Mouse (Mus musculus) kidney, embryonic 16.5 days (tissue): ENCODE data around the gene Zfp566. TPM values are rescaled to one million over a fixed set of nuclear protein-coding genes. Genes with fewer than 3 reads are reported as not detected.

Experiments
- ATAC-seq: fragments of 200-750 bp; cut with Nextera tagmentation; 2 replicates; pipeline ENCODE4 v1.8.0; 2017; ENCODE audit warnings: moderate TSS enrichment; ENCODE audit not compliant: low FRiP score, low TSS enrichment
- H3K27ac ChIP-seq: fragments of 300-500 bp; sonication (generic); 2 replicates; pipeline ENCODE4 v1.5.1; 2014; ENCODE audit warnings: low read length
- H3K27me3 ChIP-seq: fragments of 300-500 bp; sonication (generic); 2 replicates; pipeline ENCODE4 v1.6.1; 2014; ENCODE audit warnings: low read length, control low read depth, mixed read lengths; ENCODE audit not compliant: insufficient read depth
- H3K36me3 ChIP-seq: fragments of 300-500 bp; sonication (generic); 2 replicates; pipeline ENCODE4 v1.6.1; 2014; ENCODE audit warnings: low read length, control low read depth, mixed read lengths; ENCODE audit not compliant: insufficient read depth
- H3K4me1 ChIP-seq: fragments of 300-500 bp; sonication (generic); 2 replicates; pipeline ENCODE4 v1.6.1; 2014; ENCODE audit warnings: low read length, control low read depth, mixed read lengths; ENCODE audit not compliant: insufficient read depth
- H3K4me2 ChIP-seq: fragments of 300-500 bp; sonication (generic); replicated peaks from 2 replicates; pipeline ENCODE4 v1.6.1; 2014; ENCODE audit warnings: low read depth, low read length
- H3K4me3 ChIP-seq: fragments of 300-500 bp; sonication (generic); 2 replicates; pipeline ENCODE4 v1.5.1; 2014; ENCODE audit warnings: mild to moderate bottlenecking, low read length
- H3K9ac ChIP-seq: fragments of 300-500 bp; sonication (generic); replicated peaks from 2 replicates; pipeline ENCODE4 v1.6.1; 2014; ENCODE audit warnings: low read length
- H3K9me3 ChIP-seq: fragments of 300-500 bp; sonication (generic); 2 replicates; pipeline ENCODE4 v1.6.1; 2016; ENCODE audit warnings: low read length, control low read depth
- WGBS: fragments of 180-500 bp; shearing (Covaris S2); extraction: QIAGEN DNeasy Blood & Tissue Kit; methylation state at CpG from one replicate; pipeline ENCODE4 v1.1.7; 2014; 5-methylcytosine and 5-hydroxymethylcytosine counted together
- polyA plus RNA-seq: library from polyadenylated mRNA; unstranded; fragments of >200 nt; fragmentation: Nextera tagmentation; extraction: Ambion mirVana; gene quantifications from 2 replicates; pipeline ENCODE4 v1.2.1, GENCODE M21; 2015

Zfp566 gene
- polyA plus RNA-seq, 1 experiment from 2014 or later = 13.6 TPM

DNA sequence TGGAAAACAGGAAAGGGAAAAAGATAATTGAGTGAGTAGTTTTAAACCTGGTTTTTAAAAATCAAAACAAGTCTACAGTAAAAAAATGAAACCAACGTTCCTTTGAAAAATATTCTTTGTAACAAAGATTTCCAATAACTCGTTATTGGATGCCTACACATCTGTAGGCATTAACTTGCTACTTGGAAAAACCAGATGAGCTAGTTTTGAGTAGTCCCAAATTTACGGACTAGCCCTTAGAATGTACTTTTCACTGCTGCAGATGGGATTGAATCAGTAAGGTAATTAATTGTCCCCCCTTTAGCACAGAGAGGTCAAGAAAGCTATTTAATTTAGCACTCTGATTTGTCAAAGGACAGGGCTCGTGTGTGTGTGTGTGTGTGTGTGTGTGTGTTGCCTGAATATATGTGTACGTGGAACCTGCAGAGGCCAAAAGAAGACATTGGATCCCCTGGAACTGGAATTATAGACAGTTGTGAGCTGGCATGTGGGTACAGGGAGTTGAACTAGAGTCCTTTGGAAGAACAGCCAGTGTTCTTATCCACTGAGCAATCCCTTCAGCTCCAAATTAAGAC, 5.3 kb upstream of the Zfp566 start:
- Histone ChIP-seq H3K9me3 (no peaks in the 10 kb centered on the region; the same call in 1 of the 2 replicates), H3K4me3 (peak overlapping the region; percentile 61), H3K9ac (peak overlapping the region; percentile 81), H3K36me3 (peaks cover 32% of the 10 kb centered on the region), H3K4me1 (peaks cover 13% of the 10 kb centered on the region), H3K27me3 (no peaks in the 10 kb centered on the region), H3K4me2 (peak overlapping the region; percentile 83), H3K27ac (no peak overlapping the region)
- 4% methylated on average over 5 of the region's 5 CpGs for whole genome bisulfite sequencing
- ATAC-seq = no peak

GRCm38 (mm10) chr7:30094646-30095429, 4.5 kb upstream of the Zfp566 start, which contains the start of gene Zfp260:
Zfp260 (plus strand) TSS chr7:30094777.
- peak; percentile 81 for ATAC-seq
- WGBS = under 1% methylated on average over 26 of the region's 26 CpGs
- H3K9ac ChIP-seq = peak within 1 kb of the TSS; percentile 81

GRCm38 (mm10) chr7:30093918-30094415, 3.6 kb upstream of the Zfp566 start:
- peak overlapping the region; percentile 97; the same call in 1 of the 2 replicates for H3K27ac ChIP-seq
- peak overlapping the region; percentile 61 for H3K4me3 ChIP-seq
- H3K4me2 ChIP-seq = peak overlapping the region; percentile 56
- H3K9ac ChIP-seq = peak overlapping the region; percentile 81
- peaks cover 16% of the 10 kb centered on the region for H3K36me3 ChIP-seq
- no peaks in the 10 kb centered on the region for H3K9me3 ChIP-seq
- WGBS = 77% methylated on average over 6 of the region's 6 CpGs
- H3K4me1 ChIP-seq = peaks cover 18% of the 10 kb centered on the region
- H3K27me3 ChIP-seq = no peaks in the 10 kb centered on the region
- no peak for ATAC-seq

More at GRCm38 (mm10) chr7:30094646-30095429, 4.5 kb upstream of the Zfp566 start, which contains the start of gene Zfp260:
- peaks cover 24% of the 10 kb centered on the region for H3K36me3 ChIP-seq
- peak within 1 kb of the TSS; percentile 61 for H3K4me3 ChIP-seq
- no peaks in the 10 kb centered on the region for H3K27me3 ChIP-seq
- no peaks in the 10 kb centered on the region; the same call in 1 of the 2 replicates for H3K9me3 ChIP-seq
- peak within 1 kb of the TSS; percentile 97 for H3K27ac ChIP-seq
- peaks cover 13% of the 10 kb centered on the region for H3K4me1 ChIP-seq
- peak within 1 kb of the TSS; percentile 83 for H3K4me2 ChIP-seq

DNA sequence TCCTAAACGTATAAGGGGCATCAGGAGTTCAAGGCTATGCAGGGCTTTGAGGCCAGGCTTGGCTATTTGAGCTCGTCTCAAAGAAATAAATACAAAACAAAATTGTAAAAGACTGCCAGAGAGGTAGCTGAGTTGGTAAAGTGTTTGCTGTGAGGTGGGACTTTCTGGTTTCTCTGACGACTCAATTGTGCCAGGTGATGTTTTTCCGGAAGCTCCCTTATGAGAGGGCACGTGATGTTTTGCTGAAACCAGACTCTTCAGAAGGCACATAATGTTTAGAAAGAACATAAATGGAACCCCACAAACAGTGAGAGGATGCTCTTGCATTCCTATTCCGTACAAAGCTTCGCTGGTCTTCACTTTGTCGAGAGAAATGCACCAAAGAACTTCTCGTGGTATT, 2.3 kb upstream of the Zfp566 start:
- no peak overlapping the region for H3K4me2 ChIP-seq
- 82% methylated on average over 9 of the region's 9 CpGs for WGBS
- H3K4me3 ChIP-seq = no peak overlapping the region
- ATAC-seq = no peak
- H3K9ac ChIP-seq = no peak overlapping the region
- H3K27me3 ChIP-seq = no peaks in the 10 kb centered on the region
- no peaks in the 10 kb centered on the region for H3K9me3 ChIP-seq
- H3K4me1 ChIP-seq = peaks cover 31% of the 10 kb centered on the region
- H3K36me3 ChIP-seq = peaks cover 6% of the 10 kb centered on the region; the same call in 1 of the 2 replicates
- no peak overlapping the region for H3K27ac ChIP-seq

GRCm38 (mm10) chr7:30090970-30091585, 751 bp upstream of the Zfp566 start:
- Histone ChIP-seq H3K4me3 (peak overlapping the region; percentile 80), H3K36me3 (peaks cover 3% of the 10 kb centered on the region; the same call in 1 of the 2 replicates), H3K27me3 (no peaks in the 10 kb centered on the region), H3K27ac (peak overlapping the region; percentile 57; the same call in 1 of the 2 replicates), H3K4me1 (peaks cover 28% of the 10 kb centered on the region), H3K9ac (peak overlapping the region; percentile 39; the same call in 1 of the 2 replicates), H3K9me3 (no peaks in the 10 kb centered on the region), H3K4me2 (peak overlapping the region; percentile 85)
- no peak for ATAC-seq
- WGBS = 5% methylated on average over 9 of the region's 9 CpGs

DNA sequence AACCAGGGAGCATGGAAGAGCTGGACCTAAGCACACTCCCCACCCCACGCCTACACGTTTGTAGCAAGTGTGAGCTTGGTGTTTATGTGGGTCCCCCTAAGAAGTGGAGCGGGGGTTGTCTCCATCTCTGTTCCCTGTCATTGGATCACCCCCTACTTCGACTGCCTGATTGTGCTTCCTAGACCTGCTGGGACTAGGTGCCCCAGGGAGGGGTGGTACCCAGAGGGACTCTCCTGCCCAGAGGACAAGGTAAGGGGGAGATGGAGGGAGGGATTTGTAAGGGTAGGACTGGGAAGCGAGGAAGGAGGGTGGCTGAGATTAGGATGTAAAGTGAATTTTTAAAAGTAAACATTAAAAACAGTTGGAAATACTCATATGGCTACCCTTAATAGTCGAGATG, 922 bp downstream of the Zfp566 start:
- peak overlapping the region; percentile 82 for H3K9ac ChIP-seq
- H3K4me1 ChIP-seq = peaks cover 24% of the 10 kb centered on the region
- no peaks in the 10 kb centered on the region for H3K27me3 ChIP-seq
- H3K9me3 ChIP-seq = no peaks in the 10 kb centered on the region
- H3K27ac ChIP-seq = no peak overlapping the region
- H3K36me3 ChIP-seq = peaks cover 15% of the 10 kb centered on the region
- no peak for ATAC-seq
- H3K4me3 ChIP-seq = peak overlapping the region; percentile 80
- peak overlapping the region; percentile 85 for H3K4me2 ChIP-seq
- WGBS = 11% methylated on average over 6 of the region's 6 CpGs

DNA sequence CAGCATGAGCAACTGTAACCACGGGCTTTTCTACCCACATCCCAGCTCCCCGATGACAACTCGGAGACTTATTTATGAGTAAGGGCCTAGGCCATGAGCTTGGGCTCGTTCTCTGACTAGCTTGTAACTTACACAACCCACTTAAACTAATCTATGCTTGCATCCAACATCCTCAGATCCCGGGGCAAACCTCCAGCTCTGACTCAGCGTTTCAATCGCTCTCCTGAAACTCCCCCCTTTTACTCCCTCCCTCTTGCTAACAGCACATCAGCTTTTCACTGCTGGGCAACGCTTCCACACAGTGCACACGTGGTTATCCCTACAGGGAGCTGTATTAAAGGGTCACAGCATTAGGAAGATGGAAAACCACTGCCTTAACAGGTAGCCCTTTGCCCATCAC, 3.8 kb downstream of the Zfp566 start:
- ATAC-seq = no peak
- H3K9me3 ChIP-seq = no peaks in the 10 kb centered on the region
- no peak overlapping the region for H3K4me2 ChIP-seq
- H3K27ac ChIP-seq = no peak overlapping the region
- 80% methylated on average over 9 of the region's 9 CpGs for WGBS
- no peaks in the 10 kb centered on the region for H3K27me3 ChIP-seq
- H3K4me1 ChIP-seq = peaks cover 19% of the 10 kb centered on the region
- H3K4me3 ChIP-seq = no peak overlapping the region
- peaks cover 15% of the 10 kb centered on the region for H3K36me3 ChIP-seq
- no peak overlapping the region for H3K9ac ChIP-seq

- peak within 1 kb of the TSS; percentile 92 for H3K4me2 ChIP-seq
- peak; percentile 91 for ATAC-seq
- H3K27ac ChIP-seq = 0 out of 2 replicates have a peak within 1 kb of the TSS, but pooled peaks have one; percentile 25
- WGBS = under 1% methylated on average over 50 of the region's 50 CpGs
- H3K4me1 ChIP-seq = peaks cover 5% of the 10 kb centered on the region; the same call in 1 of the 2 replicates
- H3K9me3 ChIP-seq = no peaks in the 10 kb centered on the region
- H3K4me3 ChIP-seq = peak within 1 kb of the TSS; percentile 82
- no peaks in the 10 kb centered on the region for H3K27me3 ChIP-seq
- H3K9ac ChIP-seq = peak within 1 kb of the TSS; percentile 78
- no peaks in the 10 kb centered on the region; the same call in 1 of the 2 replicates for H3K36me3 ChIP-seq
These were observed 17.9 kb downstream of the Zfp566 start, which contains the start of gene Zfp82 for GRCm38 (mm10) chr7:30072146-30073028. Zfp82 (minus strand) TSS chr7:30072900.

GRCm38 (mm10) chr7:30064622-30065021, 25.7 kb downstream of the Zfp566 start:
- ATAC-seq = 0 out of 2 replicates have a peak, but pooled peaks have one; percentile 31
- 85% methylated on average over 5 of the region's 5 CpGs for WGBS
- H3K27me3 ChIP-seq = no peaks in the 10 kb centered on the region
- no peak overlapping the region for H3K9ac ChIP-seq
- no peak overlapping the region for H3K4me3 ChIP-seq
- no peak overlapping the region for H3K4me2 ChIP-seq
- no peaks in the 10 kb centered on the region for H3K9me3 ChIP-seq
- no peak overlapping the region for H3K27ac ChIP-seq
- H3K36me3 ChIP-seq = peaks cover 8% of the 10 kb centered on the region; the same call in 1 of the 2 replicates
- no peaks in the 10 kb centered on the region for H3K4me1 ChIP-seq
